Mouse (Mus musculus) intestine, embryonic 16.5 days (tissue): ENCODE measurements around the gene Mif. TPM values are rescaled to one million over a fixed set of nuclear protein-coding genes. Genes with fewer than 3 reads are reported as not detected.
"Not testable (repeated sequence)": the region's sequence is repeated elsewhere in the genome, so short reads cannot be mapped to it uniquely, and the experiment has no call there.

Source experiments
- ATAC-seq: fragments of 200-750 bp; cut with Nextera tagmentation; 2 replicates; pipeline ENCODE4 v1.8.0; 2017; ENCODE audit warnings: moderate TSS enrichment, moderate library complexity
- H3K27ac ChIP-seq: fragments of 300-500 bp; sonication (generic); 2 replicates; pipeline ENCODE4 v1.5.1; 2014; ENCODE audit warnings: mild to moderate bottlenecking, low read length
- H3K27me3 ChIP-seq: fragments of 300-500 bp; sonication (generic); replicated peaks from 2 replicates; pipeline ENCODE4 v1.6.1; 2014; ENCODE audit warnings: low read length, control low read depth, mixed read lengths; ENCODE audit not compliant: control insufficient read depth, insufficient read depth
- H3K36me3 ChIP-seq: fragments of 300-500 bp; sonication (generic); 2 replicates; pipeline ENCODE4 v1.6.1; 2014; ENCODE audit warnings: low read length, control low read depth; ENCODE audit not compliant: control insufficient read depth, insufficient read depth
- H3K4me1 ChIP-seq: fragments of 300-500 bp; sonication (generic); 2 replicates; pipeline ENCODE4 v1.6.1; 2014; ENCODE audit warnings: low read length, control low read depth, mixed read lengths; ENCODE audit not compliant: control insufficient read depth, insufficient read depth
- H3K4me2 ChIP-seq: fragments of 300-500 bp; sonication (generic); 2 replicates; pipeline ENCODE4 v1.6.1; 2014; ENCODE audit warnings: low read depth, low read length, control low read depth
- H3K4me3 ChIP-seq: fragments of 300-500 bp; sonication (generic); 2 replicates; pipeline ENCODE4 v1.5.1; 2014; ENCODE audit warnings: mild to moderate bottlenecking, low read length
- H3K9ac ChIP-seq: fragments of 300-500 bp; sonication (generic); 2 replicates; pipeline ENCODE4 v1.6.1; 2014; ENCODE audit warnings: low read depth, low read length
- H3K9me3 ChIP-seq: fragments of 300-500 bp; sonication (generic); 2 replicates; pipeline ENCODE4 v1.6.1; 2016; ENCODE audit warnings: low read length, control low read depth; ENCODE audit not compliant: control insufficient read depth
- WGBS: fragments of 180-500 bp; shearing (Covaris S2); extraction: QIAGEN DNeasy Blood & Tissue Kit; methylation state at CpG from one replicate; pipeline ENCODE4 v1.1.7; 2014; 5-methylcytosine and 5-hydroxymethylcytosine counted together
- polyA plus RNA-seq: library from polyadenylated mRNA; unstranded; fragments of >200 nt; fragmentation: Nextera tagmentation; extraction: Ambion mirVana; gene quantifications from 2 replicates; pipeline ENCODE4 v1.2.1, GENCODE M21; 2015

The Mif gene
- polyA plus RNA-seq, 1 experiment from 2014 or later: 2,201 TPM

DNA sequence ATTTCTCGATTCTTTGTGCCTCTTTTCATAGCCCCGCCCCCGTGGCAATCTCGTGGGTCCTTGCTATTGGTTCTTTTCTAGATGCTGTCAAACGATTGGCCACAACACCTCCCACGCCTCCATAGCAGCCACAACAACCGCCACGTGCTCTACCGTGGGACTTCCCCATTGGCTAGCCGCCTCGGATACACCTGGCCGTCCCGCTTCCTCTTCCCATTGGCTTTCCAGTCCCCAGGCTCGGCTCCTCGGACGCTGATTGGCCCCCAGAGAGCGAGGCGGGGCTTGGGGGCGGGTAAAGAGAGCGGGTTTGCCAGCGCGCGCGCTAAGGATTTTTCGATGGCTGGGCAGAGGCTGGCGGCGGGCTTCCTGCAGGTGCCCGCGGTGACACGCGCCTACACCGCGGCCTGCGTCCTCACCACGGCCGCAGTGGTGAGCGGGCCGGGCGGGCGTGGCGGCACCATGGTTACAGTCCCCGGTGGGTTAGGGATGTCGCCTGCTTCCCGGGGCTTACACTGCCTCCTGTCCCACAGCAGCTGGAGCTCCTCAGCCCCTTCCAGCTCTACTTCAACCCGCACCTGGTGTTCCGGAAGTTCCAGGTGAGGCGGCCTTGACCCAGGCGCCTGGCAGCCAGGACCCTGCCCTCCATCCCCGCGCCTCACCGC is 33.2 kb upstream of the Mif start, which contains the start of gene Derl3:
TSS of gene Derl3 (plus strand) at position 325 of the 662 bp plus-strand sequence.
- H3K27me3 ChIP-seq: no peaks in the 10 kb centered on the region
- H3K4me2 ChIP-seq: peak within 1 kb of the TSS; percentile 95
- ATAC-seq: peak; percentile 100
- H3K4me1 ChIP-seq: peaks cover 11% of the 10 kb centered on the region
- no peaks in the 10 kb centered on the region for H3K9me3 ChIP-seq
- no peak within 1 kb of the TSS for H3K27ac ChIP-seq
- H3K4me3 ChIP-seq: peak within 1 kb of the TSS; percentile 52
- H3K36me3 ChIP-seq: peaks cover 10% of the 10 kb centered on the region; the same call in 1 of the 2 replicates
- 1% methylated on average over 51 of the region's 51 CpGs for WGBS
- peak within 1 kb of the TSS; percentile 63 for H3K9ac ChIP-seq

DNA sequence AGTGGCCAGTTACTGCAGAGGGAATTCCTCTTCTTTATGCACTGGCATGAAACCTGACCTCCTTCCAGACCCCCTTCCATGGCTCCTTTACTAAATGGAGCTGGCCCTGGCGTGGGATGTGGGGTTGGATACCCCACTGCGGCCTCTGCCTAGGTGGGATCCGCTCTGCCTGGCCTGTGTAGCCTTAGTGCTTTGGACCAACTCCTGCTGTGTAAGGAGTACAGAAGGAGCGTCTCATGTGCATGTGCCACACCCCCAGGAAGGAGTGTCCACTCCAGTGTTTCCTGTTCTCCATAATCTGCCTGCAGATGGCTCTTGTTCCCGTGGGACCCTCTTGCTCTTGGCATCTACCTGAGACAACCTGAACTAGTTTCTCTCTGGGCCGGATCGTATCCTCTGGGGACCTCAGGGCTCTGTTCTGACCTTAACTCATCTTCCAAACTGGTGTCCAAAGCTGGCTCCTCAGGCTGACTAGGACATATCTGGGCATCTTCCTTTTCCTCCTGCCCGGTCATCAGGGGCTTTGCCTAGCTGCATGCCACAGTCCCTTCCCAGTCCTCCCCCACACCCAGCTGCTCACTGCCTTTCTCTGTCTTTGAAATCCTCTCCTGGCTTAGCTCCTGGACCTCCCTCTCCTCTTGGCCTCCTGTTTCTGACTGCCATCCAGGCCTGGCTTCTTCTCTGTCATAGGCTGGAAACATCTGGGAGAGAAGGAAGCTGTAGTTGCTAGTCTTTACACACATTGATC is 29.5 kb upstream of the Mif start:
- no peak for ATAC-seq
- H3K9me3 ChIP-seq: no peaks in the 10 kb centered on the region
- H3K4me2 ChIP-seq: no peak overlapping the region
- no peak overlapping the region for H3K4me3 ChIP-seq
- WGBS: 47% methylated on average over 8 of the region's 8 CpGs
- H3K27ac ChIP-seq: no peak overlapping the region
- peaks cover 11% of the 10 kb centered on the region for H3K4me1 ChIP-seq
- no peaks in the 10 kb centered on the region for H3K27me3 ChIP-seq
- H3K9ac ChIP-seq: no peak overlapping the region
- H3K36me3 ChIP-seq: no peaks in the 10 kb centered on the region

DNA sequence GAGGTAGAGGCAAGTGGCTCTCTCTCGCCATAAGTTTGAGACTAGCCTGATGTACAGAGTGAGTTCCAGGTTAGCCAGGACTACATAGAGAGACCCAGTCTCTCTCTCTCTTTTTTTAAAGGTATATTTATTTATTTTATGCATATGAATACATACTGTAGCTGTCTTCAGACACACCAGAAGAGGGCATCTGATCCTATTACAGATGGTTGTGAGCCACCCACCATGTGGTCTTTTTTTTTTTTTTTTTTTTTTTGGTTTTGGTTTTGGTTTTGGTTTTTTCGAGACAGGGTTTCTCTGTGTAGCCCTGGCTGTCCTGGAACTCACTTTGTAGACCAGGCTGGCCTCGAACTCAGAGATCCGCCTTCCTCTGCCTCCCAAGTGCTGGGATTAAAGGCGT is 27.5 kb upstream of the Mif start:
- H3K9ac ChIP-seq, H3K27me3 ChIP-seq, H3K9me3 ChIP-seq, H3K4me2 ChIP-seq, ATAC-seq, H3K27ac ChIP-seq, H3K4me3 ChIP-seq, H3K36me3 ChIP-seq: not testable (repeated sequence)
- WGBS: 89% methylated on average over 5 of the region's 5 CpGs
- H3K4me1 ChIP-seq: peaks cover 12% of the 10 kb centered on the region

DNA sequence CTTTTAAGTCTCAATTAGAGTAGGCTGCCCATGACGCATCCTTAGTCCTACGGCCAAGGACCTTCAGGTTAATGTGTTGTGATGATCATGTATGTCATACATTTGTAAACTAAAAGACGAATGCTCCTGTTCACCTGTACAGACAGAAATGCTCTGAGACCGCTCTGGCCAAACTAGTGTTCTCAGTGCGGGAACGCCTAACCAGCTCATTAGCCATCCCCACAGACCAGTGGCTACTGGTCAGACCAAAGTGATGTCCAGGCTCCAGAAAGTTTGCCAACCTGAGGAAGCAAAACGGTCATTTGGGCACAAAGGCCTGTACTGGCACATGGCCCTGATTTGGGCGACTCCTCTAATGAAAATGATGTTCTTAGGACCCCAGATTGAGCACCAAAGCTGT is 24.7 kb upstream of the Mif start:
- peaks cover 13% of the 10 kb centered on the region for H3K4me1 ChIP-seq
- no peaks in the 10 kb centered on the region for H3K36me3 ChIP-seq
- ATAC-seq: no peak
- 88% methylated on average over 8 of the region's 8 CpGs for WGBS
- H3K4me2 ChIP-seq: no peak overlapping the region
- no peak overlapping the region for H3K4me3 ChIP-seq
- H3K27me3 ChIP-seq: no peaks in the 10 kb centered on the region
- no peak overlapping the region for H3K27ac ChIP-seq
- H3K9me3 ChIP-seq: no peaks in the 10 kb centered on the region
- no peak overlapping the region for H3K9ac ChIP-seq

DNA sequence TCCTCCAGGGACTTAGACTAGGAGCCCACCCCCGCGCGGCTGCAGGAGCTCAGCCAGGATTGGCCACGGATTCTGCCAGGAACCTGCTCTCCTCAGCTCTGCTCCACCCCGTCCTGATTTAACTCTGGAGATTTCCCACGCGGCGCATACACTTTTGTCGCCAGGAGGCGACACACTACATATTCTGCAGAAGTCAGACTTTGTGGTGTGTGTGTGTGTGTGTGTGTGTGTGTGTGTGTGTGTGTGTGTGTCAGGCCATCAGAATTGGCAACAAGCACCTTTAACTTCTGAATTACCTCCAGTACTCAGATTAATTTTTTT is 23.2 kb upstream of the Mif start:
- WGBS: under 1% methylated on average over 10 of the region's 10 CpGs
- Histone ChIP-seq H3K4me3 (peak overlapping the region; percentile 18; the same call in 1 of the 2 replicates), H3K4me1 (peaks cover 7% of the 10 kb centered on the region)

DNA sequence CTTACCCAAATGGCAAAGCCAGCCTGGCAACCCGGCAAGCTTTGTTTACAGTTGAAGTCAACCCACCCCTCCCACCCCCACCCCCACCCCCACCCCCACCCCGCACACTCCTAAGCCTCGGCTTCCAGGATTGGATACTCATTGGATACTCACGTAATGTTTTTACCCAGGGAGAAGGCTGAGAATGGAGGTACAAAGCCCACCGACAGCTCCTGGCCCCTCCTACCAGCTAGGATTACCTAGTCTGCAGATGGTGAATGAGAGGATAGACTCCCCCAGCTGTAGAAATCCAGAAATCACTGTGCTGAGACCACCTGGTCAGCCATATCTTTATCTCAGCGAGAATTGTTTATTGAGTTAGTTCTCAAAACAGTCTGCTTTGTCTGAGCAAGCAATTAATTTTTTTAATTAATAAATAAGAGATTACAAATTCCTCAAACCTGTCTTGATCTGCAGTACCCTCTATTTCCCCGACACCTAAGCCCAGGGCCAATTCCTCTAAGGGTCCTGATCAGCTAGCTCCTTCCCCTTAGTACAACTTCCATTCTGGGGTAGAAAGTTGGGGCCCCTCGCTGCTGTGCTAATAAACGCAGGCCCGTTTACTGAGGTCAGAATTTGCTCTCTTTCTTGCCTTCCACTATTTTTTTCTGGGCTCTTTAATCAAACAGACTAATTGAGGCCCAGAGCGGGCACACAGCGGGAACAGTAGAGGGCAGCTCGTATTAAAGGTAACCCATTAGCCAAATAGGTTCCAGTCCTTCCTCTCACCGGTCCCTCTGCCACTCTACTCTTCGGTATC is 22.6 kb upstream of the Mif start:
- Histone ChIP-seq H3K36me3 (no peaks in the 10 kb centered on the region), H3K9ac (0 out of 2 replicates have a peak overlapping the region, but pooled peaks have one; percentile 37), H3K4me1 (peaks cover 7% of the 10 kb centered on the region), H3K4me2 (peak overlapping the region; percentile 43), H3K4me3 (peak overlapping the region; percentile 18; the same call in 1 of the 2 replicates), H3K27me3 (no peaks in the 10 kb centered on the region), H3K27ac (0 out of 2 replicates have a peak overlapping the region, but pooled peaks have one; percentile 14), H3K9me3 (no peaks in the 10 kb centered on the region)
- ATAC-seq: peak; percentile 31; the same call in 1 of the 2 replicates
- whole genome bisulfite sequencing: 7% methylated on average over 15 of the region's 15 CpGs

More for the DNA sequence above, 23.2 kb upstream of the Mif start:
- Histone ChIP-seq H3K4me2 (peak overlapping the region; percentile 40; the same call in 1 of the 2 replicates), H3K9me3 (no peaks in the 10 kb centered on the region), H3K36me3 (no peaks in the 10 kb centered on the region), H3K9ac (0 out of 2 replicates have a peak overlapping the region, but pooled peaks have one; percentile 37), H3K27me3 (no peaks in the 10 kb centered on the region), H3K27ac (0 out of 2 replicates have a peak overlapping the region, but pooled peaks have one; percentile 14)
- ATAC-seq: peak; percentile 67

DNA sequence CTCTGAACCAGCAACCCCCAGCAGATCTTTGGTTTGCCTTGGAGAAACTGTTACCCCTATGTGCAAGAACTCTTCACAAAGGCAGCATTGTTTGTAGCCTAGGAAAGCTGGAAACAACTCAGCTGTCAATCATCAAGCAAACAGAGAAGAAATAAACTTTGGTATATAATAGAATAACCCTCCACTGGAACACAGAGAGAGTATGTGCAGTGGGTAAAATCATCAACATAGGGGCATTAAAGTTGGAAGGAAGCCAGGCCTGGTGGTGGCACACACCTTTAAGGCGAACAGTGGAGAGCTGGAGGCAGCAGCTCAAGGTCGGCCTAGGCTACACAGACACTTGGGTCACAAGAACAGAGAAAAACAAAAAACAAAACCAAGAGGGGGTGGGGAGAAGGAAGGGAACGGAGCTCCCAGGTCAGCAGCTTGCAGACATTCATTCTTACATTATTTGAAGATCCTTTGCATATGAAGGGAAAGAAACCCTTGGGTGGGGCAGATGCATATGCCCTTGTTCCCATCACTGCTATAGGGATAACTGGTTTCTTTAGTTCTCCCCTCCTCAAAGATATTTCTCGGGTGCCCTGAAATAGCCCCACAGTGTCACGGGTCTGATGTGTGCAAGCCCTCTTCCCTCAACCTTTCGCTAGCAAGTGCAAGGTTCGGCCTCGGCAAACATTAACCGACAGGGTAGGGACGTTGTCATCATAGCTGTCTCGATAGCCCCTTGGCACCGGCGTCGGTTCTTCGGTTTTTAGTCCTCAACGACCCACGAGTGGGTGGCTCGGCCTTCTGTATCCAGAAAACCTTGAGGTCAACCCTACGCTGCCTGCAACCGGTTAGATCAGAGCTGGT is 21.8 kb upstream of the Mif start:
- no peak overlapping the region for H3K9ac ChIP-seq
- H3K27me3 ChIP-seq: no peaks in the 10 kb centered on the region
- no peak overlapping the region for H3K27ac ChIP-seq
- peaks cover 7% of the 10 kb centered on the region for H3K4me1 ChIP-seq
- H3K36me3 ChIP-seq: no peaks in the 10 kb centered on the region
- WGBS: 18% methylated on average over 20 of the region's 20 CpGs
- ATAC-seq: peak; percentile 75
- peak overlapping the region; percentile 43 for H3K4me2 ChIP-seq
- no peaks in the 10 kb centered on the region for H3K9me3 ChIP-seq
- H3K4me3 ChIP-seq: 0 out of 2 replicates have a peak overlapping the region, but pooled peaks have one; percentile 7

DNA sequence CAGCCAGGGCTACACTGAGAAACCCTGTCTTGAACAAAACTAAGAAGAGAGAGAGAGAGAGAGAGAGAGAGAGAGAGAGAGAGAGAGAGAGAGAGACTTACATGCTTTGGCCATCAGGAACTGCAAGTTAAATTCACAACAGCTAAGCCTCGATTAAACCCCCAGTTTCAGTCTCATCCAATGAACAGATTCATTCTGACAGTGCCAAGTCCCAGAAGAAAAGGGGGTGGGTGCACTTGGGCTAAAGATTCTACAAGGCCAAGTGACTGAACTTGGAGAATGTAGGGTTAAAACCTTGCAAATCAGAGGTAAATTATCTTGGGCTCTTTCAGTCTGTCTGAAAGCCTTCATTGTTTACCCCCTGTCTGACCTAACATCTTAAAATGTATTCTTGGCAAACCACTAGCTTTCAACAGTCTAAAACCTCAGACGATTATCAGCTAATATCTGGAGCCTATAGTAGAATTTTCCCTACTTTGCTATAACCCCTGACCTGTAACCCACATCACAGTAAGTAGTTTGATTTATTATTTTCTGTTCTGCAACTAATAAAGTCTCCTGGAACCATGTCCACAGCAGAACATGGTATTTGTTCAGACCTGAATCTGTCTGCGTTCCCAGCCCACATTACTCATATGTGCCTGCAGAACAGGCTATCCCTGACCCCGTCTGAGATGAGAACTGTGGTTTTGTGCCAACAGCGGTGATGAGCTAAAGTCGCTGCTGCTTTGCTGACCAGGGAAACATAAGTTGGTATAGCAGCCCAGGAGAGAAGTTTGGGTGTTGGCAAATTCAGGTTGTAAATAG is 20.9 kb upstream of the Mif start:
- no peak for ATAC-seq
- H3K4me2 ChIP-seq: no peak overlapping the region
- no peaks in the 10 kb centered on the region for H3K27me3 ChIP-seq
- 51% methylated on average over 6 of the region's 6 CpGs for WGBS
- H3K27ac ChIP-seq: no peak overlapping the region
- no peak overlapping the region for H3K9ac ChIP-seq
- H3K4me1 ChIP-seq: peaks cover 7% of the 10 kb centered on the region
- H3K9me3 ChIP-seq: no peaks in the 10 kb centered on the region
- no peak overlapping the region for H3K4me3 ChIP-seq
- H3K36me3 ChIP-seq: no peaks in the 10 kb centered on the region
